Mouse (Mus musculus) kidney, adult 2 months (tissue): ENCODE results near the gene Rcvrn.

Source experiments
- CTCF ChIP-seq: fragments of 200-500 bp; conservative IDR thresholded peaks from 2 replicates; pipeline ENCODE4 v1.5.1; 2011; ENCODE audit warnings: low read depth, mild to moderate bottlenecking, control low read depth, low read length, moderate library complexity, mixed read lengths; ENCODE audit not compliant: insufficient read depth, insufficient read length
- POLR2A ChIP-seq: fragments of 200-500 bp; IDR thresholded peaks from one replicate; pipeline ENCODE4 v1.6.1; 2011; ENCODE audit warnings: low read depth, low read length, control low read depth

GRCm38 (mm10) chr11:67733726-67734125 is 38.6 kb downstream of the Rcvrn start:
- TF ChIP-seq CTCF, result no peak
- no peak for TF ChIP-seq POLR2A
